Mouse (Mus musculus) C2C12 (cell line): ENCODE measurements around the gene Clpx.

Source experiments
- CEBPB ChIP-seq: IDR thresholded peaks from one replicate; pipeline ENCODE4 v1.6.1; 2011; ENCODE audit warnings: low read depth, mild to moderate bottlenecking, control low read depth, moderate library complexity
- CTCF ChIP-seq: IDR thresholded peaks from one replicate; pipeline ENCODE4 v1.5.1; 2011; ENCODE audit not compliant: control insufficient read depth, insufficient read depth, insufficient read length
- FOSL1 ChIP-seq: IDR thresholded peaks from one replicate; pipeline ENCODE4 v1.8.0; 2011; ENCODE audit warnings: mild to moderate bottlenecking, low read length; ENCODE audit not compliant: poor library complexity, insufficient read depth, severe bottlenecking
- MYOD1 ChIP-seq: IDR thresholded peaks from one replicate; pipeline ENCODE4 v1.6.1; 2011; ENCODE audit warnings: low read depth; ENCODE audit not compliant: control insufficient read depth, insufficient read length
- MYOG ChIP-seq: IDR thresholded peaks from one replicate; pipeline ENCODE4 v1.6.1; 2011; ENCODE audit not compliant: control insufficient read depth, insufficient read length; ENCODE audit errors: extremely low read depth
- USF1 ChIP-seq: IDR thresholded peaks from one replicate; pipeline ENCODE4 v1.6.1; 2011; ENCODE audit warnings: low read depth, mild to moderate bottlenecking, control low read depth, moderate library complexity

DNA sequence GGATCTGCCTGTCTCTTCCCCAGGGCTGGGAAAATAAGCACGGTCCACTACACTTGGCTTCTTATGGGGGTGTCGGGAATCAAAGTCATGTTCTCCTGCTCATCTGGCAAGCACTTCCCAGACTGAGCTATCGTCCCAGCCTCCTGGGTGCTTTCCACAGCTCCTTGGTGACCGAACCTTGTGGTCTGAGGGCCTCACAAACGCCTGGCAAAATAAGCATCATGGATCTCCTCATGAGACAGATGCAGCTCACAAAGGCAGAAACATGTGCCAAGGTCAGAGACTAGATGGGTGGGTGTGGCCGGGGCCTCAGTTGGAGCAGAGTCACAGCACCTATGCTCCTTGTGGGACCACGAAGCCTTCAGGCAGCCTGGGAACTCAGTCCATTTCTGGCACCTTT, 34.7 kb upstream of the Clpx start:
- TF ChIP-seq CTCF (no peak), MYOD1 (no peak), USF1 (no peak), CEBPB (no peak), MYOG (no peak), FOSL1 (no peak)
